Mouse (Mus musculus) limb, embryonic 14.5 days (tissue): ENCODE results near the gene Rpl29. TPM values are rescaled to one million over a fixed set of nuclear protein-coding genes. Genes with fewer than 3 reads are reported as not detected.
A peak's percentile ranks its signal among the peaks of the same experiment; 100 is the strongest.

Experiments used
- ATAC-seq: fragments of 200-750 bp; cut with Nextera tagmentation; 2 replicates; pipeline ENCODE4 v1.8.0; 2017; ENCODE audit warnings: low read depth, moderate number of reproducible peaks, moderate TSS enrichment; ENCODE audit not compliant: low FRiP score
- DNase-seq: peaks from one replicate; pipeline ENCODE4 v3.0.0-alpha.2; 2015; ENCODE audit warnings: low spot score
- H3K27ac ChIP-seq: fragments of 300-500 bp; sonication (generic); replicated peaks from 2 replicates; pipeline ENCODE4 v1.5.1; 2014; ENCODE audit warnings: low read depth, mild to moderate bottlenecking, low read length, moderate library complexity, mixed read lengths
- H3K27me3 ChIP-seq: fragments of 300-500 bp; sonication (generic); 2 replicates; pipeline ENCODE4 v1.6.1; 2014; ENCODE audit warnings: low read length, mixed read lengths; ENCODE audit not compliant: control insufficient read depth, insufficient read depth
- H3K36me3 ChIP-seq: fragments of 300-500 bp; sonication (generic); 2 replicates; pipeline ENCODE4 v1.6.1; 2014; ENCODE audit warnings: mild to moderate bottlenecking, low read length, moderate library complexity, mixed read lengths; ENCODE audit not compliant: control insufficient read depth, insufficient read depth
- H3K4me1 ChIP-seq: fragments of 300-500 bp; sonication (generic); 2 replicates; pipeline ENCODE4 v1.6.1; 2014; ENCODE audit warnings: antibody characterized with exemption, low read length, mixed read lengths; ENCODE audit not compliant: control insufficient read depth, insufficient read depth
- H3K4me2 ChIP-seq: fragments of 300-500 bp; sonication (generic); replicated peaks from 2 replicates; pipeline ENCODE4 v1.6.1; 2014; ENCODE audit warnings: low read depth, mild to moderate bottlenecking, low read length, moderate library complexity; ENCODE audit not compliant: severe bottlenecking
- H3K4me3 ChIP-seq: fragments of 300-500 bp; sonication (generic); replicated peaks from 2 replicates; pipeline ENCODE4 v1.5.1; 2014; ENCODE audit warnings: low read length
- H3K9ac ChIP-seq: fragments of 300-500 bp; sonication (generic); 2 replicates; pipeline ENCODE4 v1.6.1; 2014; ENCODE audit warnings: mild to moderate bottlenecking, low read depth, low read length, moderate library complexity; ENCODE audit not compliant: severe bottlenecking
- H3K9me3 ChIP-seq: fragments of 300-500 bp; sonication (generic); 2 replicates; pipeline ENCODE4 v1.6.1; 2016; ENCODE audit warnings: low read length; ENCODE audit not compliant: control insufficient read depth
- POLR2A ChIP-seq: fragments of 200-500 bp; IDR thresholded peaks from 2 replicates; pipeline ENCODE4 v1.8.0; 2012; ENCODE audit warnings: inconsistent platforms, mild to moderate bottlenecking, moderate library complexity, borderline replicate concordance; ENCODE audit not compliant: insufficient read depth, insufficient read length; ENCODE audit errors: extremely low read depth
- WGBS: fragments of 180-500 bp; shearing (Covaris S2); extraction: QIAGEN DNeasy Blood & Tissue Kit; methylation state at CpG from one replicate; pipeline ENCODE4 v1.1.7; 2014; 5-methylcytosine and 5-hydroxymethylcytosine counted together
- polyA plus RNA-seq, 2 experiments: library from polyadenylated mRNA; depleted of rRNA in 1 of 2; stranded (reverse) in 1 of 2; unstranded in 1 of 2; fragments of >200 nt; fragmentation: Nextera tagmentation in 1 of 2; extraction: Ambion mirVana in 1 of 2; gene quantifications; 2 replicates each; pipeline versions ENCODE4 v1.2.1 to v1.2.3; 2012 to 2014

Rpl29 gene
- polyA plus RNA-seq, 2 experiments, result 1,047 to 1,180 TPM

DNA sequence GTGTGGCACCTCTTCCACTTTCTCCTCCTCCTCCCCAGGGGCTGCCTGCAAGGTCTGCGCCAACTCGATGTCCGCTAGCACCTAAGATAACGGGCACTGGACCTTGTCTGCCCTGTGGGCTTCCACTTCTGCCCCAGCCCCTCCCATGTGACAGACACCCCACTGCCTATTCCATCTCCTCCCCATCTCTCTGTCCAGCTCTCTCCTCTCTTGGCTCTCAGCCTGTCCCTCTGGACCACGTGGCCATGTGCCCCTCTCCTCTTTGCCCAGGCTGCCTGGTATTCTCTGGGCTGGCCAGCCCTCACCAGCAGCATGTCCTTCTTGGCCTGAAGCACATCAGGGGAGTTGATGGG, 44.5 kb downstream of the Rpl29 start:
- WGBS, result 33% methylated on average over 1 of the region's 5 CpGs
- H3K9me3 ChIP-seq, result no peaks in the 10 kb centered on the region
- no peak overlapping the region for H3K4me3 ChIP-seq
- no peak for ATAC-seq
- no peaks in the 10 kb centered on the region for H3K36me3 ChIP-seq
- no peaks in the 10 kb centered on the region for H3K27me3 ChIP-seq
- no peak overlapping the region for H3K9ac ChIP-seq
- no peak for TF ChIP-seq POLR2A
- no peak overlapping the region for H3K4me2 ChIP-seq
- no peak for DNase-seq
- H3K27ac ChIP-seq, result no peak overlapping the region
- peaks cover 21% of the 10 kb centered on the region for H3K4me1 ChIP-seq

- peak; percentile 11; the same call in 1 of the 2 replicates for ATAC-seq
- DNase-seq, result peak; percentile 73
- Histone ChIP-seq H3K27ac (no peak overlapping the region), H3K4me1 (peaks cover 21% of the 10 kb centered on the region), H3K9ac (no peak overlapping the region), H3K27me3 (no peaks in the 10 kb centered on the region), H3K4me2 (no peak overlapping the region), H3K36me3 (no peaks in the 10 kb centered on the region), H3K4me3 (no peak overlapping the region), H3K9me3 (no peaks in the 10 kb centered on the region)
- no peak for TF ChIP-seq POLR2A
- WGBS, result 5% methylated on average over 6 of the region's 6 CpGs
Measured at GRCm38 (mm10) chr9:106474456-106474855, 45.2 kb downstream of the Rpl29 start.

- peaks cover 21% of the 10 kb centered on the region for H3K4me1 ChIP-seq
- no peak overlapping the region for H3K4me2 ChIP-seq
- TF ChIP-seq POLR2A, result no peak
- H3K9ac ChIP-seq, result no peak overlapping the region
- 75% methylated on average over 7 of the region's 7 CpGs for WGBS
- no peak overlapping the region for H3K27ac ChIP-seq
- no peak overlapping the region for H3K4me3 ChIP-seq
- no peaks in the 10 kb centered on the region for H3K9me3 ChIP-seq
- DNase-seq (no peak), ATAC-seq (no peak)
- H3K36me3 ChIP-seq, result no peaks in the 10 kb centered on the region
- no peaks in the 10 kb centered on the region for H3K27me3 ChIP-seq
Measured at GRCm38 (mm10) chr9:106475046-106475445, 45.8 kb downstream of the Rpl29 start.

DNA sequence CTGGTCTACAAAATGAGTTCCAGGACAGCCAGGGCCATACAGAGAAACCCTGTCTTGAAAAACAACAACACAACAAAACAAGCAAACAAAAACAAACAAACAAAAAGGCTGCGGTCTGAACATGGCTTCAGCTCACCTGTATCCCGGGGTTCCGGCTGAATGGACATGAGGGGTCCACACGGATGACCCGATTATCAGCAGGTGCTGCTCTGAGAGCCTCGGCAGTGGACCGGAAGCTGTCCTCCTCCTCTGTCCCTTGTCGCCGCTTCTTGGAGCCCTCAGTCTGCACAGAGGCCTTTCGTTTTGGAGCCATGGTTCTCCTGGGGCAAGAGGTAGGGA, 46.4 kb downstream of the Rpl29 start, which contains the start of gene Rrp9:
Gene Rrp9, plus strand, starts transcription at position 301 of the 339 bp plus-strand sequence.
- ATAC-seq, result no peak
- no peak for TF ChIP-seq POLR2A
- Histone ChIP-seq H3K4me1 (peaks cover 21% of the 10 kb centered on the region), H3K27me3 (no peaks in the 10 kb centered on the region), H3K4me2 (peak within 1 kb of the TSS; percentile 47), H3K36me3 (peaks cover 3% of the 10 kb centered on the region; the same call in 1 of the 2 replicates), H3K9me3 (no peaks in the 10 kb centered on the region), H3K9ac (peak within 1 kb of the TSS; percentile 4), H3K4me3 (peak within 1 kb of the TSS; percentile 21), H3K27ac (peak within 1 kb of the TSS; percentile 77)
- WGBS, result 90% methylated on average over 10 of the region's 10 CpGs
- no peak for DNase-seq

GRCm38 (mm10) chr9:106476002-106476923, 47.0 kb downstream of the Rpl29 start:
- TF ChIP-seq POLR2A, result no peak
- H3K4me3 ChIP-seq, result peak overlapping the region; percentile 21
- ATAC-seq (peak; percentile 44), DNase-seq (peak; percentile 62)
- H3K9ac ChIP-seq, result peak overlapping the region; percentile 4
- WGBS, result 26% methylated on average over 16 of the region's 16 CpGs
- peaks cover 8% of the 10 kb centered on the region for H3K36me3 ChIP-seq
- H3K9me3 ChIP-seq, result no peaks in the 10 kb centered on the region
- peak overlapping the region; percentile 77 for H3K27ac ChIP-seq
- peak overlapping the region; percentile 47 for H3K4me2 ChIP-seq
- H3K27me3 ChIP-seq, result no peaks in the 10 kb centered on the region
- H3K4me1 ChIP-seq, result peaks cover 21% of the 10 kb centered on the region
